Mouse (Mus musculus): ENCODE measurements around the gene Akap12.

Gene Akap12

DNA sequence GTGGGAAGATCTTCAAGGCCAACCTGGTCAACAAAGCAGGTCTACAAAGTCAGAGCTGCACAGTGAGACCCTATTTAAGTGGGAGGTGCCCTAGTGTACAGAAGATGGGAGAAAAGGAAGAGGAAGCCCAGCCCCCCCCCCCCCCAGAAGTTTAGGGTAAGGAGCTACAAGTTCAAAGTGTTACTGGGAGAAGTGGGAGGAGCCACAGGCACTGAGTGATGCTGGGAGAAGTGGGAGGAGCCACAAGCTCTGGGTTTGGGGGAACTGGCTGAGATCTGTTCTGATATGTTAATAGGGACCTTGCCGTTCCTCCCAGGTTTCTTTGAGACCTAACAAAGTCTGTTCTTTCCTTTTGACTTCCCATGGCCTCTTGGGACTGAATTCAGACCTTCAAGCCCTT, 18.6 kb downstream of the Akap12 start:
- no peak for DNase-seq (ENCODE audit: low spot score)

DNA sequence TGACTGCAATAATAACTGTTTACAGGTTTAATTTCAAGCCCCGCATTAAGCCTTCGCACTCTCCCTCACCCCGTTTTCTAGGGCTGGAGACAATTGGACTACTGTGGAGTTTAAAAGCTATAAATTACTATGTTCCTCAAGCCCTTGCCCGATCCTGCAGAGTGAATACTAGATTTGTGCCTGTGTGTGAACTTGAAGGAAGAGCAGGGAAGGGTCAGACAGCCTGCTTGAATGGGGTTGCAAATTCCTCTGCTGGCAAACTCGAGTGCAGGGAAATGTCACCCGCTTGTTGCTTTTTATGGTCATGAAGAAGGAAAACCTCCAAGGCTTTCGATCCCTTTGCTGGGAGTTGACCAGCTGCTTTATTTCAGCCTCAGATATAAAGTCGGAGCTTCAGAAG, 19.6 kb downstream of the Akap12 start:
- no peak for DNase-seq (ENCODE audit: low spot score)

GRCm38 (mm10) chr10:4289171-4289570, 23.0 kb downstream of the Akap12 start:
- DNase-seq (ENCODE audit: low spot score): no peak

DNA sequence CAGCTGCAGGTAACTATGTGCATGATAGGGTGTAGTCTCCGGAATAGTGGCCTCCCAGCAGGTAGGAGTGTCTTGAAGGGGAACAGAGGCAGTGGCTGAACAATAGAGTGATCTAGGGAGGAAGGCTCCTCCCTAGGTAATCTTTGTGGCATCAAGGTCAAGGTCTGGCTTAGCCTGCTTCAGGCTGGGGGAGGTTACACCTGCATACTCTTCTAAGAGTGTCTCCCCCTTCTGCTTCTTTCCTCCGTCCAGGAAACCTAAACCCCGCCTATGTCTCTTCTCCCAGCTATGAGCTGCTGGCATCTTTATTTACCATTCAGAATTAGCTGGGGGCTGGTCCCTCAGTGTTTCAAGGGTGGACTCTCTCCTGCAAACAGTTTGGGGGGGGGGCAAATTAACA, 23.5 kb downstream of the Akap12 start:
- no peak for DNase-seq (ENCODE audit: low spot score)

GRCm38 (mm10) chr10:4290145-4290544, 24.0 kb downstream of the Akap12 start:
- DNase-seq (ENCODE audit: low spot score): no peak

- DNase-seq (ENCODE audit: low spot score): no peak
Observed at GRCm38 (mm10) chr10:4290561-4290960, 24.4 kb downstream of the Akap12 start.

DNA sequence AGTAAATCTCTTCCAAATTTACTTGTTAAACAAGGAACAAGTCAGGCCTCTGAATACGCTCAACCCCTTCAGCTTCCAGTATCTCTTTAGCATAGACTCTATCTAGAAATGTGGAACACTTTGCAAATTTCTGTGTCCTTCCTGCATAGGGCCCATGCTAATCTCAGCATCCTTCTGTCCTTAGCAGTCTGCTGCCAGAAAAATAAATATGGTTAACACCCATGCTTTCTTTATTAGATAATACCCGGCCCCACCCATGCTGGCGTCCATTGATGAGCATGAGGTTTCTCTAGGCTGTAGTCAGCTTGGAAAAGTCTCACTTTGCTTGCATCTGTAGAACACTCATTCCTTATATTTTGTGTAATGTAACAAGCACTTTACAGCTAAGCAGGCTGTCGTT, 27.2 kb downstream of the Akap12 start:
- no peak for DNase-seq (ENCODE audit: low spot score)

GRCm38 (mm10) chr10:4303558-4303957, 37.4 kb downstream of the Akap12 start:
- no peak for DNase-seq (ENCODE audit: low spot score)

GRCm38 (mm10) chr10:4323885-4324284, 57.7 kb downstream of the Akap12 start:
- no peak for DNase-seq (ENCODE audit: low spot score)

DNA sequence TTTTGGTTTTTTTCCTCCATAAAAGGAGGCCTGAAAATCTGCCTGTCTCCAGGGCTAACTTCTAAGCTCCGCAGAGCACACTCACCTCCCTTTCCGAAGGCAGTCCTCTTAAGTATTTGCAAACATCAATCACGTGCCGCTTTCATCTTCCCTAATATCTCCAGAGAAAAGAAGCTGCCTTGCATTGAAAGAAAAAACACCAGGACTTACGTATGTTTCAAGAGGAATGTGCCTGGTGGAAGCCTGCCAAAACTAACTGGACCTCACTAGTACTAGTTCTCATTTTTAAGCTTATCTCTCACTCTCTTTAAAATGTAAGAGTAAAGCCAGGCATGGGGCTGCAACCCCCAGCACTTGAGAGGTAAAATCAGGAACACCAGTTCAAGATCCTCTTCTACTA, 59.4 kb downstream of the Akap12 start:
- no peak for DNase-seq (ENCODE audit: low spot score)

DNA sequence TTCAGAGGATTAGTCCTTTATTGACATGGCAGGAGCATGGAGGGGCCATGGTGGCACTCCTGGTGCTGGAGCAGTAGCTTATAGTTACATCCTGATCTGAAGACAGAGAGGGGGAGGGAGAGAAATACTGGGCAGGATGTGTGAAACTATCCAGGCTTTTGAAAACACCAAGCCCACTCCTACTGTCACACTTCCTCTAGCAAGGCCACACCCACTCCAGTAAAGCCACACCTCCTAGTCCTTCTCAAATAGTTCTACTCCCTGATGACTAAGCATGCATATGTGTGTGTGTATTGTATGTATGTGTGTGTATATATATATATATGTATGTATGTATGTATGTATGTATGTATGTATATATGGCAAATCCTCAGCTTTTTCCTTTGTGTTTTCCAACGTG, 61.5 kb downstream of the Akap12 start:
- no peak for DNase-seq (ENCODE audit: low spot score)

DNA sequence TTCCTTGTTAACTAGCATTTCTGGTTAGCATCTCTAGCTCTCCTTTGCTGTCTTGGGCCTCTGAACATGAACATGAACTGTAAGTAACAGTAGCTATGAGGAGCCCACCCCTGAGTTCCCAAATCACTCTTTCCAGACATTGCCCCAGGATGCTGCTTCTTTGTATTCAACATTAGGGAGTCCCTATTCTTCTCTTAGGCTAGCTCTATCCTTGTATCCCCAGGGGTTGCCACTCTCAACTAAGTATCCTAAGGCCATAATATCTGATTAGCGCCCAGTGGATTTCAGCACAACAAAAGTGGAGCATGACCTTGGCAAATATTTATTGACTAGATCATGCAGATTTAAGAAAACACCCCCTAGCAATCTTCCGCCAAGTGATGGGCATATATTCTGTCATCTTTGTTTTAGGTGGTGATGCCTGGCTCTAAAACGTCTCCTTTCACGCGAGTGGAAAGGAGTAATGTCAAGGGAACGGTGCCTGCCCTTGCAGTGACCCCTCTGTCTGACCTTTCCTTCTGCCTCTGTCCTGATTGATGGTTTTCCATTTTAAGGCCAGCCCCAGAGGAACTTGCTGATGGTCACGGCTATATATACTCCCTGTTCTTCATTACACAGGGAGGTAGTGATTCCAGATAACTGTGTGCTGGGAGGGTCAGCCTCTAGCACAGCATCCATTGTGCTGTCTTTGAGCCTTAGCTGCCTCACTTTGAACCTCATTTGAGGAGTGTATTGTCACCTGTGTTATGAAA, 66.2 kb downstream of the Akap12 start:
- no peak for DNase-seq (ENCODE audit: low spot score)

DNA sequence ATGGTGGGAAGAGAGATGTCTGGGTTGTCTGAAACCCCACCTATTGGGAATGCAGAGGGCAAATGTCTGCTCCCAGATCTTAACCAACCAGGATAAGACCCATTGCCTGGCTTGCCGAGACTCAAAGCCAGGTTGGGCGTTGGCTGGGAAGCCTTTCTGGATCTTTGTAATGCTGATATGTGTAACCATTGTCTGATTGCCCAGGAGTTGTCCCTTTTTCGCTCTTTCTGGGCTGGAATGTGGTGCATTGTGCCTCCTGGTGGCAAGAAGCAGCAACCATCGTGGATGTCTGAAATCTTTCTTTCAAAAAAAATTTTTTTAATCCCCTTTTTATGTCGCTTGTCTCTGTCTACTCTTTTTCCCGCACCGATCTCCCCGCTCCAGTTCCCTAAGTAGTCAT, 67.1 kb downstream of the Akap12 start:
- DNase-seq (ENCODE audit: low spot score): peak; percentile 66

DNA sequence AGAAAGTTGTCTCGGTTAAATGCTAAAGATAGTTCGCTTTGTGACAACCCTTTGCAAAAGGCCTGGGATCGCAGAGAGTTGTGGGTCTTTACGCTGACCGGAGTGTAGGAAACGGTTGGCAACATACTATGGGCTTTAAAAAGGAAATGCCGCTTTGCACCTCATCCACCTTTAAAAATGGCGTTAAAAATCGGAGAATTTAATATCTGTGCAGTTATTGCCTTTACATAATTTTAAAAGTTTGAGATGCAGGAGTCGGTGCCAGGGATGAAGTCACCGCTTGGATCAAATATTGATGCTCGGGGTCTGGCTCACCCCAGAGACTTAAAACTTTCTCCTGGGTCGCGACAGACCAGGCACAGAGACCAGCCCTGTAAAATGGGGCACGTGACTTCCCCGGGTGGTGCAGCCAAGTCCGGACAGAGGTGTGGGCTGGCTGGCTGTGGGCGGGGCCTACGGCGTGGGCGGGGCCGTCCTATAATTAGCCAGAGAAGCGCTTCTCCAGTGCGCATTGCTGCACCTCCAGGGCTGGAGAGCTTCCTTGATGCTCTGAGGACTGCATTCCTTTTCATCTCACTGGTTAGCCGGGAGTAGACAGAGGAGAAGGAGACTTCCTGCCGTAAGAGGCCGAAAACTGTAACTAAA, 68.0 kb downstream of the Akap12 start:
- DNase-seq (ENCODE audit: low spot score): peak; percentile 89

GRCm38 (mm10) chr10:4338863-4339461, 72.8 kb downstream of the Akap12 start:
- DNase-seq (ENCODE audit: low spot score): peak; percentile 65

DNA sequence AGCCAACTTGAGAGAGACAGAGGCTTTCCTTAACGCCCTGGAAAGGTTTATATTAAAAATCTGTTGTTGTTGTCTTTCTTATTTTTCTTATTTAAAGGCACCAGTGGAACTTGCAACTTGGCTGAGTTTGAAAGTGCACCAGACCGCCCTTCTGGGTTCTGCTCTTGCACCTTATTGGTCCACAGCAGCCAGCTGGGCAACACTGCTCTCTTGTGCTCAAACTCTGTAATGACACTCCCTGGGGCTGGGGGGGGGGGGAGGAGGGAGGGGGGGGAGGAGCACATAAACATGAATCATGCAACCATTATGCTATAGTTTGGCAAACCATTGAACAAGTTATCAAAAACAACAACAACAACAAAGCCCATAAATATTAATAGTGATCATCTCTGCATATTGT, 75.2 kb downstream of the Akap12 start:
- DNase-seq (ENCODE audit: low spot score): peak; percentile 68

- DNase-seq (ENCODE audit: low spot score): peak; percentile 93
Observed at GRCm38 (mm10) chr10:4346489-4347135, 80.4 kb downstream of the Akap12 start.

- no peak for DNase-seq (ENCODE audit: low spot score)
Observed at GRCm38 (mm10) chr10:4347136-4347492, 80.9 kb downstream of the Akap12 start.

DNA sequence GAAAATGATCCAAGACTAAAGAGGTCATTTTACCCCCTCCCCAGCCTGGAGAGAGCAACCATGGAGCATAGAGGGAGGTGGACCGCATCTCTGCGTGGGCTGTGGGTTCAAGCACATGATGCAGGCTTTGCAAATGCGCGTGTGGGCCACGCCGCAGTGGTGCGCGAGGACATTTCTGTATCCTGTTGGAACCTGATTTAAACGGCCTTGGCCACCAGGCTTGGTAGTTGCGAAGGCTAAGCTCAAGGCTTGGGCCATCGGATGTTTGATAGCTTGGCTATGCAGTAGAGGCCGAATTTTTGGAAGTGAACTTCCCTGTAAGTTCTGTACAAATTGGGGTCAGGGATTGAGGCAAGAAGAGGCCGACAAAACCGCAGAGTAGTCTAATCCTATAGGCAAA, 81.4 kb downstream of the Akap12 start:
- DNase-seq (ENCODE audit: low spot score): no peak

DNA sequence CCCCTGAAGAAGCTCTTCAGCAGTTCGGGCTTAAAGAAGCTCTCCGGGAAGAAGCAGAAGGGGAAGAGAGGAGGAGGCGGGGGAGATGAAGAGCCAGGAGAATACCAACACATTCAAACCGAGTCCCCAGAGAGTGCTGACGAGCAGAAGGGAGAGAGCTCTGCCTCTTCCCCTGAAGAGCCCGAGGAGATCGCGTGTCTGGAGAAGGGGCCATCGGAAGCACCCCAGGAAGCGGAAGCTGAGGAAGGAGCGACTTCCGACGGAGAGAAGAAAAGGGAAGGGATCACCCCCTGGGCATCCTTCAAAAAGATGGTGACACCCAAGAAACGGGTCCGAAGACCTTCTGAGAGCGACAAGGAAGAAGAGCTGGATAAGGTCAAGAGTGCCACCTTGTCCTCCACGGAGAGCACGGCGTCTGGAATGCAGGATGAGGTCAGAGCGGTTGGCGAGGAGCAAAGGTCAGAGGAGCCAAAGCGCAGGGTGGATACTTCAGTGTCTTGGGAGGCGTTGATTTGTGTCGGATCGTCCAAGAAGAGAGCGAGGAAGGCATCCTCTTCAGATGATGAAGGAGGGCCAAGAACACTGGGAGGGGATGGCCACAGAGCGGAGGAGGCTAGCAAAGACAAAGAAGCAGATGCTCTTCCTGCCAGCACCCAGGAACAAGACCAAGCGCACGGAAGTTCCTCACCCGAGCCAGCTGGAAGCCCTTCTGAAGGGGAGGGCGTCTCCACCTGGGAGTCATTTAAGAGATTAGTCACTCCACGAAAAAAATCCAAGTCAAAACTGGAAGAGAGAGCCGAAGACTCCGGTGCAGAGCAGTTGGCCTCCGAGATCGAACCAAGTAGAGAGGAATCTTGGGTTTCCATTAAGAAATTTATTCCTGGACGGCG, 88.4 kb downstream of the Akap12 start:
- DNase-seq (ENCODE audit: low spot score): no peak

GRCm38 (mm10) chr10:4355882-4356451, 89.8 kb downstream of the Akap12 start:
- no peak for DNase-seq (ENCODE audit: low spot score)

DNA sequence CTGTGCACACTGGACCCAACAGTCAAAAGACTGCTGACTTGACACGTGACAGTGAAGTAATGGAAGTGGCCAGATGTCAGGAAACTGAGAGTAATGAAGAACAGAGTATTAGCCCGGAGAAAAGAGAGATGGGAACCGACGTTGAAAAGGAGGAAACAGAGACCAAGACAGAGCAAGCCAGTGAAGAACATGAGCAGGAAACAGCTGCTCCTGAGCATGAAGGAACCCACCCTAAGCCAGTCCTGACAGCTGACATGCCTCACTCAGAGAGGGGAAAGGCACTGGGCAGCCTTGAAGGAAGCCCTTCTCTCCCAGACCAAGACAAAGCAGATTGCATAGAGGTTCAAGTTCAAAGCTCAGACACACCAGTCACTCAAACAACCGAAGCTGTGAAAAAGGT, 90.5 kb downstream of the Akap12 start:
- no peak for DNase-seq (ENCODE audit: low spot score)

All from testis, postnatal 10 days (tissue).